Mouse (Mus musculus) embryonic facial prominence, embryonic 15.5 days (tissue): Measurements from ENCODE around the gene Zscan26. TPM values are rescaled to one million over a fixed set of nuclear protein-coding genes. Genes with fewer than 3 reads are reported as not detected.
"Not testable (repeated sequence)": the region's sequence is repeated elsewhere in the genome, so short reads cannot be mapped to it uniquely, and the experiment has no call there.

Source experiments
- ATAC-seq: fragments of 200-750 bp; cut with Nextera tagmentation; 2 replicates; pipeline ENCODE4 v1.8.0; 2017; ENCODE audit warnings: low read depth, moderate TSS enrichment; ENCODE audit not compliant: insufficient number of reproducible peaks, low FRiP score, low TSS enrichment
- H3K27ac ChIP-seq: fragments of 300-500 bp; sonication (generic); replicated peaks from 2 replicates; pipeline ENCODE4 v1.5.1; 2015; ENCODE audit warnings: mild to moderate bottlenecking, inconsistent platforms
- H3K27me3 ChIP-seq: fragments of 300-500 bp; sonication (generic); 2 replicates; pipeline ENCODE4 v1.6.1; 2015; ENCODE audit warnings: inconsistent platforms
- H3K36me3 ChIP-seq: fragments of 300-500 bp; sonication (generic); 2 replicates; pipeline ENCODE4 v1.6.1; 2015; ENCODE audit warnings: mild to moderate bottlenecking, inconsistent platforms
- H3K4me1 ChIP-seq: fragments of 300-500 bp; sonication (generic); 2 replicates; pipeline ENCODE4 v1.6.1; 2015; ENCODE audit warnings: inconsistent platforms
- H3K4me2 ChIP-seq: fragments of 300-500 bp; sonication (generic); replicated peaks from 2 replicates; pipeline ENCODE4 v1.6.1; 2015; ENCODE audit warnings: mild to moderate bottlenecking, inconsistent platforms
- H3K4me3 ChIP-seq: fragments of 300-500 bp; sonication (generic); replicated peaks from 2 replicates; pipeline ENCODE4 v1.5.1; 2015; ENCODE audit warnings: mild to moderate bottlenecking, inconsistent platforms
- H3K9ac ChIP-seq: fragments of 300-500 bp; sonication (generic); 2 replicates; pipeline ENCODE4 v1.6.1; 2015; ENCODE audit warnings: inconsistent platforms
- H3K9me3 ChIP-seq: fragments of 300-500 bp; sonication (generic); replicated peaks from 2 replicates; pipeline ENCODE4 v1.6.1; 2016; ENCODE audit warnings: inconsistent platforms
- WGBS: fragments of 180-500 bp; shearing (Covaris S2); methylation state at CpG from one replicate; pipeline ENCODE4 v1.1.7; 2015; 5-methylcytosine and 5-hydroxymethylcytosine counted together
- polyA plus RNA-seq: library from polyadenylated mRNA; unstranded; fragments of >200 nt; fragmentation: Nextera tagmentation; extraction: Ambion mirVana; gene quantifications from 2 replicates; pipeline ENCODE4 v1.2.1, GENCODE M21; 2015

The Zscan26 gene
- polyA plus RNA-seq = 27.5 and 33.6 TPM in 2 replicates

- Histone ChIP-seq H3K36me3 (peaks cover 10% of the 10 kb centered on the region; the same call in 1 of the 2 replicates), H3K4me1 (peaks cover 12% of the 10 kb centered on the region; the same call in 1 of the 2 replicates), H3K27ac (peak within 1 kb of the TSS; percentile 83), H3K9me3 (no peaks in the 10 kb centered on the region), H3K9ac (peak within 1 kb of the TSS; percentile 55), H3K4me3 (peak within 1 kb of the TSS; percentile 68), H3K4me2 (peak within 1 kb of the TSS; percentile 58), H3K27me3 (0 out of 2 replicates have a peak, but pooled peaks cover 3% of the 10 kb centered on the region)
- peak; percentile 88 for ATAC-seq
- under 1% methylated on average over 23 of the region's 23 CpGs for WGBS
Measured at GRCm38 (mm10) chr13:21453449-21453848, at the start of gene Zscan26. Gene Zscan26 (minus strand): TSS chr13:21453730.

DNA sequence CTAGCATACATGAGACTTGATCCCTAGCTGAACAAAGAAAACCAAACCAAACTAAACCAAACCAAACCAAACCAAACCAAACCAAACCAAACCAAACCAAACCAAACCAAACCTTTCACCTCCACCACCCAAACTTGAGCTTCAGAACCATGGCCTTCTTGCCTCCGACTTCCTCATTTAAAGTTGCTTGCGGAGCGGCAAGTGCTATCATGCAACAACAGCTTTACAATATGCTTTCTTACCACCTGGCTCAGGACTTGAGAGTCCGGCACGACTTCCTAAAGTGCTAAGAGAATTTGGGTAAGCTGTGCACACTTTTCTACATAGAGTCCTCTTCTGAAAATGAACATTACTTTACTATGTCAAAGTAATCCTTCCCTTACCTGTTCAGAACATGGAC, 48.8 kb upstream of the Zscan26 start:
- Histone ChIP-seq H3K4me1 (no peaks in the 10 kb centered on the region), H3K4me3 (no peak overlapping the region), H3K27me3 (no peaks in the 10 kb centered on the region), H3K36me3 (no peaks in the 10 kb centered on the region), H3K4me2 (no peak overlapping the region), H3K9ac (no peak overlapping the region), H3K9me3 (no peaks in the 10 kb centered on the region), H3K27ac (no peak overlapping the region)
- no peak for ATAC-seq
- WGBS = 88% methylated on average over 5 of the region's 5 CpGs

DNA sequence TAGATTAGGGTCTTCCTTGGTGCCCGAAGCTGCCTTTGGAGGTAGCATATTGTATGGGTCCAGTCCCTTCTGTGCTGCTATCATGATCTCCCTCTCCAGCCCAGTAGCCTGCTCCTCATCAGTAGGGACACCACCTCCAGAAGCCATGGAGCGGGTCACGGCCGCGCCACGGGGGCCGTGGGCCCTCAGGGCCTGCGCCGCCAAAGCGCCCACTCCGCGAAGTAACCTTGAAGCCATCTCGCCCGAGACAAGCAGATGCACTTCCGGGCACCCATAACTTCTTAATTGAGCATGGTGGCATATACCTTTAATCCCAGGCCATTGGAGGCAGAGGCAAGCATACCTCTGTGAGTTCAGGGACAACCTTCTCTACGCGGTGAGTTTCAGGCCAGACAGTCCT, 47.7 kb upstream of the Zscan26 start, which contains the start of gene Gm11273:
Gene Gm11273 (minus strand): TSS at position 237 of the 400 bp plus-strand sequence.
- H3K4me3 ChIP-seq, H3K27ac ChIP-seq, ATAC-seq, H3K27me3 ChIP-seq, H3K9me3 ChIP-seq, H3K4me2 ChIP-seq, H3K4me1 ChIP-seq, H3K36me3 ChIP-seq, H3K9ac ChIP-seq: not testable (repeated sequence)
- 89% methylated on average over 17 of the region's 17 CpGs for WGBS

- no peaks in the 10 kb centered on the region for H3K4me1 ChIP-seq
- H3K4me2 ChIP-seq = no peak within 1 kb of the TSS
- no peaks in the 10 kb centered on the region for H3K36me3 ChIP-seq
- H3K9me3 ChIP-seq = no peaks in the 10 kb centered on the region
- ATAC-seq = no peak
- H3K27me3 ChIP-seq = no peaks in the 10 kb centered on the region
- 90% methylated on average over 21 of the region's 21 CpGs for WGBS
- no peak within 1 kb of the TSS for H3K4me3 ChIP-seq
- no peak within 1 kb of the TSS for H3K27ac ChIP-seq
- no peak within 1 kb of the TSS for H3K9ac ChIP-seq
Measured at GRCm38 (mm10) chr13:21495080-21495479, 41.5 kb upstream of the Zscan26 start, which contains the start of gene AK157302. Gene AK157302 (plus strand): TSS chr13:21495223.

DNA sequence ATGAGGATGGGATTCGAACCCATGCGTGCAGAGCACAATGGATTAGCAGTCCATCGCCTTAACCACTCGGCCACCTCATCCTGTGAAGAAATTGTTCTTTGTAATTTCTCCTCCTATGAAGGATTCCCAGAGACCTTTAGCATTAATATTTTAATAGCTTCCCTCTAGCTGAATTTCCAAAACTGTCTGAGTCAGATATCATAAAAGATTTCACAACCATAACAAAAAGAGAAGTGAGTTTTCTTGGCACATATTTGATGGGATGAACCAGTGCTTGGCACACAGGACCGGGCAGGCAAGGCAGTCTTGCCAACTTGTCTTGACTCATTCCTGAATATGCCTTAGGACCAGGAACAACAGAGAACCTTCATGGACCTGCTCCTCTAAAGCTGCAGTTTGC, 39.3 kb upstream of the Zscan26 start:
- Histone ChIP-seq H3K4me3 (no peak overlapping the region), H3K9me3 (no peaks in the 10 kb centered on the region), H3K4me2 (no peak overlapping the region), H3K4me1 (no peaks in the 10 kb centered on the region), H3K27ac (no peak overlapping the region), H3K36me3 (no peaks in the 10 kb centered on the region), H3K27me3 (no peaks in the 10 kb centered on the region), H3K9ac (no peak overlapping the region)
- ATAC-seq = no peak
- 85% methylated on average over 5 of the region's 5 CpGs for WGBS

- Histone ChIP-seq H3K36me3 (peaks cover 10% of the 10 kb centered on the region; the same call in 1 of the 2 replicates), H3K4me1 (no peaks in the 10 kb centered on the region), H3K4me3 (no peak overlapping the region), H3K27me3 (no peaks in the 10 kb centered on the region), H3K27ac (no peak overlapping the region), H3K9me3 (0 out of 2 replicates have a peak, but pooled peaks cover 4% of the 10 kb centered on the region), H3K9ac (no peak overlapping the region), H3K4me2 (no peak overlapping the region)
- ATAC-seq = no peak
- 90% methylated on average over 1 of the region's 1 CpGs for WGBS
Measured at GRCm38 (mm10) chr13:21486881-21487280, 33.4 kb upstream of the Zscan26 start.

DNA sequence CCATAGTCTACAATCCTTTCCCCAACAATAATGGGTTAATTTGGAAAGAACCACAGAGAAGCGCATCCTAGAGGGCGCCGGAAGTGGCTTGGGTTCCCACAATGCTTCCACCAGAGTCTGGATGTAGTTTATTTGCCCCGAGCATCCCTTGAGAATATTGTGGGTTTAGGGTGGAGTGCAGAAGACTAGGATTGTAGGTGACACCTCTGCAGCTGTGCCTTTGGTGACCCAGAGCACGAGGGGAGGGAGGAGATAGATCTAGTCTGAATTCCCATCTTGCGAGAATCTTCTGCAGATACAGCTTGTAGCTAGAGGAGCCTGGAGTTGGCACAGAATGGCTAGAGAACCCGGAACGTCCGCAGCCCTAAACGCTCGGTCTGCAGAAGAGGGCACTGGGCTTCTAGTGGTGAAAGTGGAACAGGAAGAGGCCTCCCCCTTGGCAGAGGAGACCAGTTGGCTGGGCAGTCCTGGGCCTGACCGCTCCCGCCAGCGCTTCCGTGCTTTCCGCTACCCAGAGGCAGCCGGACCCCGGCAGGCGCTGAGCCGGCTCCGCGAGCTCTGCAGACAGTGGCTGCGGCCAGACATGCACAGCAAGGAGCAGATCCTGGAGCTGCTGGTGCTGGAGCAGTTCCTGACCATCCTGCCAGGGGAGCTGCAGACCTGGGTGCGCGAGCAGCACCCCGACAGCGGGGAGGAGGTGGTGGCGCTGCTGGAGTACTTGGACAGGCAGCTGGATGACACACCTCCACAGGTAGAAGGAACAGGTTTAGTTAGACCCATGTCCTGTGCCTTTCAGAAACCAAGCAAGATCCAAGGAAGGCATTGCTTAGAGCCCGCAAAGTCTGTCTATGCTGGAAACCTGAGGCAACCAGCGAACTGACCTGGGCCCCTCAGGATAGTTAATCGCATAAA, 25.5 kb upstream of the Zscan26 start, which contains the start of the genes Zkscan4 and Gm10065:
Gene Zkscan4 (plus strand): TSS at position 149 of the 912 bp plus-strand sequence.
Gene Gm10065 (minus strand): TSS at position 683 of the 912 bp plus-strand sequence.
- H3K4me3 ChIP-seq = peak within 1 kb of the TSS; percentile 56
- peak within 1 kb of the TSS; percentile 78 for H3K27ac ChIP-seq
- not testable (repeated sequence) for H3K4me1 ChIP-seq, H3K36me3 ChIP-seq, H3K9me3 ChIP-seq, H3K27me3 ChIP-seq
- peak within 1 kb of the TSS; percentile 33 for H3K9ac ChIP-seq
- H3K4me2 ChIP-seq = peak within 1 kb of the TSS; percentile 56
- peak; percentile 78 for ATAC-seq
- WGBS = 2% methylated on average over 31 of the region's 31 CpGs

DNA sequence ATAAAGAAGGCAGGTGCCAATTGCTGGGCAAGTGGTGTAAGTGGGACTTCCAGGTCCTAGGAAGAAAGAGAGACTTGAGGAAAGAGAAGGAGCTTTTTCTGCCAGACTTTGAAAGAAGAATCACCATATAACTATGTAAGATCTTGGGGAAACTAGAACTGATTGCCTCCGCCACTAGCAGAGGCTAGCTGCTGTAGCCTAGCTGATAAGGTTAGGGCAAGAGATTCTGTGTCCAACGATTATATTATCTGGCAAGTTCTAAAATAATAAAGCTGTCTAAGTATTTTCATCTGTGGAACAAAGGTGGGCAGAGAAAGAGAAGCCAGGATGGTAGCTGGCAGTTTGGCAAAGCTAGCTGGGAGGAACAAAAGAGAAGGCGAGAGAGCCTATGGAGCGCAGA, 18.9 kb upstream of the Zscan26 start:
- 26% methylated on average over 4 of the region's 4 CpGs for WGBS
- no peak for ATAC-seq
- H3K9ac ChIP-seq = no peak overlapping the region

DNA sequence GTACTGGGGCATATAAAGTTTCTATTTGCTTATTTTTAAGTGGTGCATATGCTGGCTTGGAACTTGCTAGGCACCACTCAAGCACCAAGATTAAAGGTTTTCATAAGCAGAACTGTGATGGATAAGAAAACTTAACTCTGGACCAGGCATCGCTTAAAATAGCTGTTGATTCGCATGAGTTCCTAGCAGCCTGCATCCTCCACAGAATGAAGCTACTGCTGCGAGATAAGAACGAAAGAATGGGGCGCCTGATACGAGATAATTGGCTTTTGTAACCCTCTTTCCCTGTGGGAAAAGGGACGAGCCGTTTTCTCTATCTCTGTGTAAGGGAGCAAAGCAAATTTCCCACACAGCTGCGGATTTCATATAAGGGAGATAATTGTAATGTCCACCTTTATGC, 15.6 kb upstream of the Zscan26 start:
- Histone ChIP-seq H3K27me3 (no peaks in the 10 kb centered on the region; the same call in 1 of the 2 replicates), H3K4me2 (peak overlapping the region; percentile 88), H3K9me3 (no peaks in the 10 kb centered on the region), H3K4me1 (0 out of 2 replicates have a peak, but pooled peaks cover 4% of the 10 kb centered on the region), H3K4me3 (peak overlapping the region; percentile 63), H3K36me3 (no peaks in the 10 kb centered on the region), H3K27ac (no peak overlapping the region), H3K9ac (no peak overlapping the region)
- no peak for ATAC-seq
- WGBS = 24% methylated on average over 9 of the region's 9 CpGs

More for the DNA sequence above, 18.9 kb upstream of the Zscan26 start:
- H3K36me3 ChIP-seq = no peaks in the 10 kb centered on the region
- no peaks in the 10 kb centered on the region for H3K9me3 ChIP-seq
- H3K4me1 ChIP-seq = 0 out of 2 replicates have a peak, but pooled peaks cover 4% of the 10 kb centered on the region
- no peak overlapping the region for H3K27ac ChIP-seq
- H3K27me3 ChIP-seq = no peaks in the 10 kb centered on the region; the same call in 1 of the 2 replicates
- H3K4me3 ChIP-seq = no peak overlapping the region
- no peak overlapping the region for H3K4me2 ChIP-seq

- peak; percentile 95 for ATAC-seq
- Histone ChIP-seq H3K4me3 (peak within 1 kb of the TSS; percentile 63), H3K9me3 (no peaks in the 10 kb centered on the region), H3K4me2 (peak within 1 kb of the TSS; percentile 88), H3K4me1 (0 out of 2 replicates have a peak, but pooled peaks cover 4% of the 10 kb centered on the region), H3K9ac (peak within 1 kb of the TSS; percentile 45), H3K27me3 (no peaks in the 10 kb centered on the region; the same call in 1 of the 2 replicates), H3K36me3 (no peaks in the 10 kb centered on the region), H3K27ac (no peak within 1 kb of the TSS)
- WGBS = under 1% methylated on average over 54 of the region's 54 CpGs
Measured at GRCm38 (mm10) chr13:21468061-21469019, 14.8 kb upstream of the Zscan26 start, which contains the start of gene Nkapl. Gene Nkapl (minus strand): TSS chr13:21468509.
